Mouse (Mus musculus): ENCODE data around the gene Nkx1-1. TPM values are rescaled to one million over a fixed set of nuclear protein-coding genes. Genes with fewer than 3 reads are reported as not detected.

Gene Nkx1-1
- not detected for polyA plus RNA-seq (2014; fragmentation: Illumina TruSeq; extraction: RNeasy Lipid Tissue Mini Kit (QIAGEN cat#74804); ENCODE audit: low read depth, low replicate concordance)

DNA sequence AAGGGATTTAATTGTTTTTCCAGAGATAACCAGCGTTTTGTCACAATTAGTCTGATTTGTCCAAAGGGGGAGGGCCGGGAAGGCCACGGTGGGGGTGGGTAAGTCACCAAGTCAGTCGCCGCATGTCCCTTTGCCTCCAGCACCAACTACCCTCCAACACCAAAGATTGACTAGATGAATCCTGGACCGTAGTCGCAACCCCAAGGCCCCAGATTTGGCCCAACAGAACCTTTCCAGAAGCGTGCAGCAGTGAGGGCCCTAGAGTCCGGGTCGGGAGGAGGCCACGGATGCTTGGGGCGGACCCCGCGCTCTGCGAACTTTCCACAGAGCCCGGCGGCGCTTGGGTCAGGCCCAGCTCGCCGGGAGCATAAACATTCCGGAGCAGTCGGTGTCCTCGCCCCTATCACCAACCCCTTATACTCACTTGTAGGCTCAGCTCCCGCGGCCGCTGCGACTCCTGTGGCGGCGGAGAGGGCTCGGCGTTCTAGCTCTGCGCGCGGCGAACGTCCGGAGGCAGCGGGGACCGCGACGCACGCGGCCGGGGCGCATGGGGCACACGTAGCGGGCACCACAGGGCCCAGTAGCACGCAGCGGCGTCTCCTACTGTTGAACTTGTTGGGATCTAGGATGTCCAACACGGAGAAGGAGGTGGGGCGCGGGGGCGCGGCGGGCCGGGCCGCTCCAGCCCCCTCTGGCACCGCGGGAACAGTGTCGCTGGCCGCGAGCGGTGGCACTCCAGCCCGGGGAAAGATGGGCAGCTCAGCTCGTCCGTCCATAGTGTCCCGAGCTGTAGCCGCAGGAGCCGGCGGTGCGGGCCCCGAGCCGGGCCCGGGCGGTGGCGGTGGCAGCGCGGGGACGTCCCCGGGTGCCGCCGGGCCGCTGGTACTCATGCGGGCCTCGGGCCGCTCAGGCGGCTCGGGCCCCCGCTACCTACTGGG, at the start of gene Nkx1-1:
Gene Nkx1-1 (minus strand): TSS at position 776 of the 938 bp plus-strand sequence.

Other genes with a start within 250 kb of the Nkx1-1 start
- 1.8 TPM for gene Spon2, start 215.5 kb downstream of the Nkx1-1 start, polyA plus RNA-seq (2014; fragmentation: Illumina TruSeq; extraction: RNeasy Lipid Tissue Mini Kit (QIAGEN cat#74804); ENCODE audit: low read depth, low replicate concordance)
- gene Ctbp1, start 159.0 kb downstream of the Nkx1-1 start, polyA plus RNA-seq (2014; fragmentation: Illumina TruSeq; extraction: RNeasy Lipid Tissue Mini Kit (QIAGEN cat#74804); ENCODE audit: low read depth, low replicate concordance), result 43.7 TPM
- 58.5 TPM for gene Maea, start 98.5 kb downstream of the Nkx1-1 start, polyA plus RNA-seq (2014; fragmentation: Illumina TruSeq; extraction: RNeasy Lipid Tissue Mini Kit (QIAGEN cat#74804); ENCODE audit: low read depth, low replicate concordance)
- 38.7 TPM for gene Uvssa, start 55.4 kb downstream of the Nkx1-1 start, polyA plus RNA-seq (2014; fragmentation: Illumina TruSeq; extraction: RNeasy Lipid Tissue Mini Kit (QIAGEN cat#74804); ENCODE audit: low read depth, low replicate concordance)
- gene Fam53a, start 195.7 kb upstream of the Nkx1-1 start, polyA plus RNA-seq (2014; fragmentation: Illumina TruSeq; extraction: RNeasy Lipid Tissue Mini Kit (QIAGEN cat#74804); ENCODE audit: low read depth, low replicate concordance), result 6.3 TPM
- 0.66 TPM for gene Gm9903, start 195.9 kb upstream of the Nkx1-1 start, polyA plus RNA-seq (2014; fragmentation: Illumina TruSeq; extraction: RNeasy Lipid Tissue Mini Kit (QIAGEN cat#74804); ENCODE audit: low read depth, low replicate concordance)
- 147 TPM for gene Slbp, start 218.6 kb upstream of the Nkx1-1 start, polyA plus RNA-seq (2014; fragmentation: Illumina TruSeq; extraction: RNeasy Lipid Tissue Mini Kit (QIAGEN cat#74804); ENCODE audit: low read depth, low replicate concordance)
- gene Tacc3, start 224.2 kb upstream of the Nkx1-1 start, polyA plus RNA-seq (2014; fragmentation: Illumina TruSeq; extraction: RNeasy Lipid Tissue Mini Kit (QIAGEN cat#74804); ENCODE audit: low read depth, low replicate concordance), result 33.2 TPM
- gene Tmem129, start 224.4 kb upstream of the Nkx1-1 start, polyA plus RNA-seq (2014; fragmentation: Illumina TruSeq; extraction: RNeasy Lipid Tissue Mini Kit (QIAGEN cat#74804); ENCODE audit: low read depth, low replicate concordance), result 16.1 TPM

Measured in sigmoid colon, adult 10 weeks (tissue).